Mouse (Mus musculus): ENCODE results near the gene Lyrm7. TPM values are rescaled to one million over a fixed set of nuclear protein-coding genes. Genes with fewer than 3 reads are reported as not detected.
A peak's percentile ranks its signal among the peaks of the same experiment; 100 is the strongest.

Gene Lyrm7
- polyA plus RNA-seq, 1 experiment = 26.3 TPM

DNA sequence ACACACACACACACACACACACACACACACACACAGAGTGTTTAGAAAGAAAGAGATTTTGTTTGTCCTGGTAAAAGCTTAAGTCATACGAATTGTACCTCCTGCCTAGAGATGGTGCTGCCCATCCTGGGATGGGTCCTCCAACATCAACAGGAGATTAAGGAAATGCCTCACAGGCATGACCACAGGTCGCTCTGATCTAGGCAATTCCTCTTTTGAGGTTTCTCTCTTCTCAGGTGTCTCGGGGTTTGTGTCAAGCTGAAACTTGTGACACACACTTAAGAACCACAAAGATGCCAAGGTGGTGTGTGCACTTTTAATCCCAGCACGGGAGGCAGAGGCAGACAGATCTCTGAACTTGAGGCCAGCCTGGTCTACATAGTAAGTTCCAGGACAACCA is 52.5 kb downstream of the Lyrm7 start:
- Histone ChIP-seq H3K4me1 (ENCODE audit: control insufficient read depth, insufficient read depth, low read length) (no peaks in the 10 kb centered on the region), H3K27ac (ENCODE audit: insufficient read depth, low read length) (no peak overlapping the region), H3K4me3 (ENCODE audit: low read depth, low read length) (no peak overlapping the region), H3K9ac (ENCODE audit: low read depth, poor library complexity, severe bottlenecking) (no peak overlapping the region), H3K36me3 (ENCODE audit: control insufficient read depth, insufficient read depth, low read length, poor library complexity, severe bottlenecking) (no peaks in the 10 kb centered on the region), H3K27me3 (ENCODE audit: control insufficient read depth, insufficient read depth, low read length, poor library complexity, severe bottlenecking) (no peaks in the 10 kb centered on the region), H3K9me3 (replicated peaks; ENCODE audit: control insufficient read depth, insufficient read depth, low read length, poor library complexity, severe bottlenecking) (no peaks in the 10 kb centered on the region)
- no peak for TF ChIP-seq EP300 (IDR thresholded peaks at IDR 0.05; ENCODE audit: insufficient read depth, low read depth, low read length)
- no peak for TF ChIP-seq POLR2A (IDR thresholded peaks at IDR 0.05; ENCODE audit: insufficient read depth, low read length)
- no peak for TF ChIP-seq CTCF (IDR thresholded peaks at IDR 0.05; ENCODE audit: low read depth, low read length)

- Histone ChIP-seq H3K9ac (ENCODE audit: low read depth, poor library complexity, severe bottlenecking) (no peak overlapping the region), H3K36me3 (ENCODE audit: control insufficient read depth, insufficient read depth, low read length, poor library complexity, severe bottlenecking) (no peaks in the 10 kb centered on the region), H3K4me1 (ENCODE audit: control insufficient read depth, insufficient read depth, low read length) (no peaks in the 10 kb centered on the region), H3K4me3 (ENCODE audit: low read depth, low read length) (no peak overlapping the region), H3K27me3 (ENCODE audit: control insufficient read depth, insufficient read depth, low read length, poor library complexity, severe bottlenecking) (no peaks in the 10 kb centered on the region), H3K9me3 (replicated peaks; ENCODE audit: control insufficient read depth, insufficient read depth, low read length, poor library complexity, severe bottlenecking) (no peaks in the 10 kb centered on the region), H3K27ac (ENCODE audit: insufficient read depth, low read length) (no peak overlapping the region)
- TF ChIP-seq EP300 (IDR thresholded peaks at IDR 0.05; ENCODE audit: insufficient read depth, low read depth, low read length) = no peak
- no peak for TF ChIP-seq CTCF (IDR thresholded peaks at IDR 0.05; ENCODE audit: low read depth, low read length)
- TF ChIP-seq POLR2A (IDR thresholded peaks at IDR 0.05; ENCODE audit: insufficient read depth, low read length) = no peak
Observed at GRCm38 (mm10) chr11:54807669-54808068, 53.0 kb downstream of the Lyrm7 start.

- Histone ChIP-seq H3K9ac (ENCODE audit: low read depth, poor library complexity, severe bottlenecking) (no peak overlapping the region), H3K9me3 (replicated peaks; ENCODE audit: control insufficient read depth, insufficient read depth, low read length, poor library complexity, severe bottlenecking) (no peaks in the 10 kb centered on the region), H3K4me3 (ENCODE audit: low read depth, low read length) (peak overlapping the region; percentile 17; the same call in 1 of the 2 replicates), H3K4me1 (ENCODE audit: control insufficient read depth, insufficient read depth, low read length) (no peaks in the 10 kb centered on the region), H3K27me3 (ENCODE audit: control insufficient read depth, insufficient read depth, low read length, poor library complexity, severe bottlenecking) (no peaks in the 10 kb centered on the region), H3K36me3 (ENCODE audit: control insufficient read depth, insufficient read depth, low read length, poor library complexity, severe bottlenecking) (no peaks in the 10 kb centered on the region), H3K27ac (ENCODE audit: insufficient read depth, low read length) (no peak overlapping the region)
- TF ChIP-seq CTCF (IDR thresholded peaks at IDR 0.05; ENCODE audit: low read depth, low read length) (no peak), EP300 (IDR thresholded peaks at IDR 0.05; ENCODE audit: insufficient read depth, low read depth, low read length) (no peak)
Observed at GRCm38 (mm10) chr11:54806891-54807290, 53.8 kb downstream of the Lyrm7 start.

GRCm38 (mm10) chr11:54805196-54805595 is 55.5 kb downstream of the Lyrm7 start:
- H3K27me3 ChIP-seq (ENCODE audit: control insufficient read depth, insufficient read depth, low read length, poor library complexity, severe bottlenecking) = no peaks in the 10 kb centered on the region
- H3K4me1 ChIP-seq (ENCODE audit: control insufficient read depth, insufficient read depth, low read length) = no peaks in the 10 kb centered on the region
- H3K9me3 ChIP-seq (replicated peaks; ENCODE audit: control insufficient read depth, insufficient read depth, low read length, poor library complexity, severe bottlenecking) = no peaks in the 10 kb centered on the region
- H3K36me3 ChIP-seq (ENCODE audit: control insufficient read depth, insufficient read depth, low read length, poor library complexity, severe bottlenecking) = no peaks in the 10 kb centered on the region
- H3K9ac ChIP-seq (ENCODE audit: low read depth, poor library complexity, severe bottlenecking) = no peak overlapping the region
- TF ChIP-seq EP300 (IDR thresholded peaks at IDR 0.05; ENCODE audit: insufficient read depth, low read depth, low read length) = no peak
- TF ChIP-seq CTCF (IDR thresholded peaks at IDR 0.05; ENCODE audit: low read depth, low read length) = no peak
- TF ChIP-seq POLR2A (IDR thresholded peaks at IDR 0.05; ENCODE audit: insufficient read depth, low read length) = no peak
- no peak overlapping the region for H3K27ac ChIP-seq (ENCODE audit: insufficient read depth, low read length)
- no peak overlapping the region for H3K4me3 ChIP-seq (ENCODE audit: low read depth, low read length)

- H3K27me3 ChIP-seq (ENCODE audit: control insufficient read depth, insufficient read depth, low read length, poor library complexity, severe bottlenecking) = no peaks in the 10 kb centered on the region
- H3K4me1 ChIP-seq (ENCODE audit: control insufficient read depth, insufficient read depth, low read length) = no peaks in the 10 kb centered on the region
- H3K36me3 ChIP-seq (ENCODE audit: control insufficient read depth, insufficient read depth, low read length, poor library complexity, severe bottlenecking) = no peaks in the 10 kb centered on the region
- H3K9ac ChIP-seq (ENCODE audit: low read depth, poor library complexity, severe bottlenecking) = no peak overlapping the region
- H3K27ac ChIP-seq (ENCODE audit: insufficient read depth, low read length) = no peak overlapping the region
- TF ChIP-seq CTCF (IDR thresholded peaks at IDR 0.05; ENCODE audit: low read depth, low read length) = no peak
- TF ChIP-seq POLR2A (IDR thresholded peaks at IDR 0.05; ENCODE audit: insufficient read depth, low read length) = no peak
- TF ChIP-seq EP300 (IDR thresholded peaks at IDR 0.05; ENCODE audit: insufficient read depth, low read depth, low read length) = no peak
- no peaks in the 10 kb centered on the region for H3K9me3 ChIP-seq (replicated peaks; ENCODE audit: control insufficient read depth, insufficient read depth, low read length, poor library complexity, severe bottlenecking)
- no peak overlapping the region for H3K4me3 ChIP-seq (ENCODE audit: low read depth, low read length)
Observed at GRCm38 (mm10) chr11:54802621-54803020, 58.1 kb downstream of the Lyrm7 start.

GRCm38 (mm10) chr11:54801791-54802558 is 58.7 kb downstream of the Lyrm7 start:
- TF ChIP-seq POLR2A (IDR thresholded peaks at IDR 0.05; ENCODE audit: insufficient read depth, low read length) (no peak), CTCF (IDR thresholded peaks at IDR 0.05; ENCODE audit: low read depth, low read length) (no peak), EP300 (IDR thresholded peaks at IDR 0.05; ENCODE audit: insufficient read depth, low read depth, low read length) (no peak)
- Histone ChIP-seq H3K36me3 (ENCODE audit: control insufficient read depth, insufficient read depth, low read length, poor library complexity, severe bottlenecking) (no peaks in the 10 kb centered on the region), H3K4me1 (ENCODE audit: control insufficient read depth, insufficient read depth, low read length) (no peaks in the 10 kb centered on the region), H3K9me3 (replicated peaks; ENCODE audit: control insufficient read depth, insufficient read depth, low read length, poor library complexity, severe bottlenecking) (no peaks in the 10 kb centered on the region), H3K9ac (ENCODE audit: low read depth, poor library complexity, severe bottlenecking) (no peak overlapping the region), H3K27ac (ENCODE audit: insufficient read depth, low read length) (no peak overlapping the region), H3K27me3 (ENCODE audit: control insufficient read depth, insufficient read depth, low read length, poor library complexity, severe bottlenecking) (no peaks in the 10 kb centered on the region), H3K4me3 (ENCODE audit: low read depth, low read length) (no peak overlapping the region)
